Mouse (Mus musculus): ENCODE measurements around the gene Gas7.

Gas7 gene

DNA sequence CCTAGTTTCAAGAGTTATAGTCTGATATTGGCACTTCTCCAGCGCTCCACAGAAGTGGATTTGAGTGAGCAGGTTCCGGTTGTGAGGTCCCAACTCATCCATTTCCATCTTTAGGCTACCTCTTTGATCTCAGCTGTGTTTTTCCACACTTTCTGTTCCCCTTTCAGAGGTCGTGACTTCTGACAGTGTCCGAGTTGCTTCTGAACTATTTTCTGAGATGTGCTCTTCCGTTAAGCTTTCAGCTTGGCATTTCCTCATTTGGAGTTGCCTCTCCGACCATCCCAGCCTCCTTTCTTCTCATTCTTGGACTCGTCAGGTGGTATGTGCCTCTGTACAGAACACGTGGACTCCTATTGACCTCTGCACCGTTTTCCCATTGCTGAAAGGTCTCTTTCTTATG, 123.9 kb downstream of the Gas7 start:
- DNase-seq, result peak; percentile 27

- no peak for DNase-seq
These were observed 126.3 kb downstream of the Gas7 start for GRCm38 (mm10) chr11:67581549-67581948.

DNA sequence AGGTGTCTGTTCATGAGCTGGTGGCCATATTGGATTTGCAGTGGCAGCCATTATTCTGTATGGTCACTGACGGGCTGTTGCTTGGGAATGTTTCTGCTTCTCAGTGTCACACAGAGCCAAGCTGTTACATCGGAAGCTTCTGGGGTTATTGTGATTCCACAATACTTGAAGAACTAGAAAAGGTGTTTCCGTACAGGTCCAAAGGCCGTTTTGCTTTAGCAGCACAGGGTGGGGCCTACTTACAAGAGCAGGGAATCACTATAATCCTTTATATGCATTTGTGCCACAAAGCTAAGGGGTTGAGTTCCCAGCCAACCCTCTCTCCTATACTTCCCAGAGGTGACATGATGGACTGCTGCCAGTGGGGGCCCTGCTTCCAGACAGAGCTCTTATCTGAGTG, 127.3 kb downstream of the Gas7 start:
- DNase-seq, result no peak

- DNase-seq, result no peak
These were observed 129.8 kb downstream of the Gas7 start for GRCm38 (mm10) chr11:67585016-67585415.

GRCm38 (mm10) chr11:67585629-67586028, 130.4 kb downstream of the Gas7 start:
- DNase-seq, result no peak

DNA sequence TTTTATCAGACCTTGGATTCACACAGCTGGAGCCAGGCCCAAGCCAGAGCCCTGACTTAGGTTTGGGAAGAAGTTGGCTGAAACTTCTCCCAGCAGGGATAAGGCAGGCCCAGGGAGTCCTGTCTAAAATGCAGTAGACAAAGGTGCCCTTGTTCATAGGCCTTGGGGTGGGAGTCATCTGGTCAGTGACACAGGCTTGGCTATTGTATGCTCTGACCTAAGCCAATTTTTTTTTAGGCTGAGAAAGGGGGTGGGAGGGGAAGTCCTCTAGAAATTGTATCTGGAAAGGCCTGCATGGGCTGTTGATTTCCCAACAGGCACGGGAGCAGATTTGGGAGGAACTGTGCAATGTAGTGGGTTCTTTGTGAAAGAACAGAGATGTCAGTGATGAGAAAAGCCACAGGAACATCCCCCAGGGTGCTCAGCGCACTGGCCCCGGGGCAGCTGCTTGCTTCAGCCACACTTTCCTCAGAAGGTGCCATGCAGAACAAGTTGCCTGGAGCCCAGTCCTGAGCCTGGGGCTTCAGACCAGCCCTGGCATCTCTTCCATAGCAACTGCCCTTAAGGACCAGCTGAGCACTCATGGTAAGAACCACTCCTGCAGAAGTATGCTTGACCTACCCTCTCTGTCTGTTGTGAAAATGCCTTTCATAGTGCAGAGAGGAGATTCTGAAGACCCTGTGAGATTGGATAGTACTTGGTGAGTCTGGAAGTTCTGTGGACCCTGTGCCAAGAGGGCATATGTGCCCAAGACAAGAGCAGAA, 131.2 kb downstream of the Gas7 start:
- DNase-seq, result no peak

GRCm38 (mm10) chr11:67588196-67588827, 133.1 kb downstream of the Gas7 start:
- DNase-seq, result no peak

- DNase-seq, result peak; percentile 28
These were observed 133.6 kb downstream of the Gas7 start for GRCm38 (mm10) chr11:67588828-67589314.

DNA sequence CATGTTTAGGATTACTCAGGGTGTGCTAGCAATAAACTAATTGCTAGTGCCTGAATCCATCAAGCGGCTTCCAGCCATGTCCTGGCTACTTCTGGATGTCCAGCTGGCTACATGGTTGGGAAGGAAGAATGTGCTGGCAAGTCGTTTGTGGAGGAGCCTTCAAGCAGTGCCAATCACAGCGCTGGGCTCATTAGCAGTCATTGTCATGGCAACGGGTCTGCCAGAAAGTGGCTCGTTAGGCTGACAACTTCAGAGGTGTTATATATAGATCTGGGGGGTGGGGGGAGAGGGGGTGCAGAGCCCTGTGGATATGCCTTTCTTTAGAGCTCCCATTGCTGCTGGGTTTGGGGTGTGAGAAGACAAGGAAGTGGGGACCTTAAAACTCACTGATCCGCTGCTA, 141.0 kb downstream of the Gas7 start:
- no peak for DNase-seq

- no peak for DNase-seq
These were observed 141.6 kb downstream of the Gas7 start for GRCm38 (mm10) chr11:67596856-67597255.

- no peak for DNase-seq
These were observed 142.2 kb downstream of the Gas7 start for GRCm38 (mm10) chr11:67597388-67597787.

- DNase-seq, result no peak
These were observed 143.9 kb downstream of the Gas7 start for GRCm38 (mm10) chr11:67599141-67599540.

GRCm38 (mm10) chr11:67600710-67601430, 145.6 kb downstream of the Gas7 start:
- DNase-seq, result no peak

DNA sequence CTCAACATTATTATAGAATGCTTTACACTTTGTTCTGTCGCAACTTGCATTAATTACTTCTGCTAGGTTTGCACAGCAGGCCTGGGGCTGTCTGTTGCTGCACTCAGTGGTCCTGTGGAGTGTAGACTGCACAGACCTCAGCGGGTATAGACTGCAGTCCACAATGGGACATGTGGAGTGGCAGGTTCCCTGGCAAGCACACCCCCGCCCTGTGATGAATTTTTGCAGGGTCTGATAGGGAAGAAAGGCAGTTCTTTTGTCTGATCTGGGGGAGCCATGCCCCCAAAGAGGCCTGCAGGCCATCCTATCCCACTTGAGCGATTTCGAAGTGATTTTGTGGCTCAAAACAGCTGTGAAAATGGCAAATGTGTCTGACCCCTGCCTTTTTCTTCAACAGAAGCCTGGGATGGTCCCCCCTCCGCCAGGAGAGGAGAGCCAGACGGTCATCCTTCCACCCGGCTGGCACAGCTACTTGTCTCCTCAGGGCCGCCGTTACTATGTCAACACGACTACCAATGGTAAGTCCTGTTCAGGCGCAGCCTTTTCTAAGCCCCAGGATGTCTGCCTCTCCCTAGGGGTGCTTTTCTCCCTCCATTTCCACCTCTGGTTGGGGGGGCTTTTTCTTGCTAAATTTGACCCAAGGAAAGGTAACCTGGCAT, 147.6 kb downstream of the Gas7 start:
- no peak for DNase-seq

- DNase-seq, result no peak
These were observed 149.2 kb downstream of the Gas7 start for GRCm38 (mm10) chr11:67604481-67604880.

GRCm38 (mm10) chr11:67608114-67608683, 153.0 kb downstream of the Gas7 start:
- no peak for DNase-seq

DNA sequence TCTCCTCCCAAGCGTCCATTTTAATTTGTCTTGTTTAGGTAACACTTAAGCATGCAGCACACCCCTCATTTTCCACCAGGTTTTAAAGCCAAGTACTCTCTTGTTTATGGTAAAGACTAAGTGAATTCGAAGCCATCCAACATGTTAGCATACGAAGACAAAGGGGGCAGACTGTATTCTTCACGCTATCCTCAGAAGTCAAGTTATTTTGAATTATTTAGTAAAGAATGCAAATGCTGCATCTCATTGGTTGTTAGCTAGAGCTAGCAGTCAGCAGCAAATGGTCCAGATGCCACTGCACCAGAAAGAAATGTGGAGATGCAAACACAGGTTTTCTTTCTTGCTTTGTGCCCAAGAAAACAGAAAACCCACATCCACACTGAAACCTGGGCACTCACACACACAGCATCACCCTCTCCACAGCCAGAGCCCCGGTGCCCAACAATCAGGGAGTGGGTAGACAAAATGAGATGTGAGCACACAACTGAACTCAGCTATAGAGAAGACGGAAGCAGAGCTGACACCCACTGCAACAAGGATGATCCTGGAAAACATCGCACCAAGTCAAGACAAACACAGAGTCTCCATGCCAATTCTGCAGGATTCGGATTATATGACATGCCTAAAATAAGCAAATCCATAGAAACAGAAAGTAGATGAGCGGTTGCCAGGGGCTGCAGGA, 157.1 kb downstream of the Gas7 start:
- no peak for DNase-seq

DNA sequence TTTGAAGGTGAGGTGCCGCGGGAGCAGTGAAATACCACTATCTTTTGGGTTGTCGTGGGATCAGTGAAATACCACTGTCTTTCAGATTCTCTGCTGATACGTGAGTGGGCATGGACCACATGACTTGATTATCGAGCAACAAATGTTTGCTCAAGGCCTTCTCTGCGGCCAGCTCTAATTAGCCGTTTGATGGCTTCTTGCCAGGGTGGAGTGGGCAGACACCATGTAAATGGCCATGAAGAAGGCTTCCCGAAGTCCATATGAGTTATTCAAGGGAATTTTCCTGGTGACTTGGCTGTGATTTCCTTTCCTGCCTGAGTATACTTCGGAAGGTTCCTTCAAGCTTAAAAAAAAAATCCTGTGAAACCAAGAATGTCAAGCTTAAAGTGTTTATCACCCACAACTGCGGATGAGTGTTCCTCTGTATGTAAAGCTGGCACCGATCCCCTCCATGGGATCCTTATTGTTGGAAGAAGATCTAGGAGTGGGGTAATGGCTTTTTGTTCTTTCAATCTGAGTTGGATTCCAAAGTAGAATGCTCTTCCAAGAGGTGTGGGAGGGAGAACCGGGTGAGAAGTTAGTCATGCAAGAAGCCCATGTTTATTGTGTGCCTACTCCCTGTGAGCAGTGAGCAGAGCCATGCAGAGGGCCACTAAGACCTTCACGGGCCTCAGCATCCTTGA, 161.5 kb downstream of the Gas7 start:
- DNase-seq, result no peak

DNA sequence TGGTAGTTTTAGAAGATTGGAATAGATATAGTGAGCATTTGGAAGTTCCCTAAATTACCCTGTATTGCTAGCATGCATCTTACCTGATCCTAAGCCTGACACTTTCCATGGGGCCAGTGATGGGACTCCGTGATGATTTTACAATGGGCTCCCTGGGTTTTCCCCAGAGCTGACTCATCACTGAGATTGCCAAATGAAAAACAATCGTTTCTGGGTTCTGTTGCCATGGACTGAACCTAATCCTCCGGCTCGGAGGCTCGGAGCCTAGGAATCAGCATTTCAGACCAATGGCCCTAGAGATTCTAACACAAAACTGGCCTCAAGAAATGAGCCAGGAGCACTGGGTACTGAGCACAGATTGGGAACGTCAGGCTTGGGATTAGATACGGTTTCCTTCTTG, 167.1 kb downstream of the Gas7 start:
- no peak for DNase-seq

DNA sequence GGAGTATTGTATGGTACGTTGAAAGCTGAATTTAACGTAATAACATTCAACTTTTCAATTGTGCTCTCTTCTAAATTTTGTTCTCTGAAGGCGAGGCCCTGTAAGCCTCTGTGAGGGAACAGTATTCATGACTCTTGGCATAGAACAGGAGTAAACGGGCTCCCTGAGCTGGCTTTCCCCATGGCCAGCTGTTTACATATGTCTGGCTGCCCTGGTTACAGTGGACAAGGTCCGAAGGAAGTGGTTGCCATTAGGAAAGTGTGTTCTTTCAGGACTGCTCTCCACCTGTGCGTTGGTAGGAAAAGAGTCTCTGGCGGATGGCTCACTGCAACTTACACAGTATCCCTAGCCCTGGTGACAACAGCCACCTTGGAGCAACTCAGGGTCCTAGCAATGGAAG, 171.9 kb downstream of the Gas7 start:
- no peak for DNase-seq

DNA sequence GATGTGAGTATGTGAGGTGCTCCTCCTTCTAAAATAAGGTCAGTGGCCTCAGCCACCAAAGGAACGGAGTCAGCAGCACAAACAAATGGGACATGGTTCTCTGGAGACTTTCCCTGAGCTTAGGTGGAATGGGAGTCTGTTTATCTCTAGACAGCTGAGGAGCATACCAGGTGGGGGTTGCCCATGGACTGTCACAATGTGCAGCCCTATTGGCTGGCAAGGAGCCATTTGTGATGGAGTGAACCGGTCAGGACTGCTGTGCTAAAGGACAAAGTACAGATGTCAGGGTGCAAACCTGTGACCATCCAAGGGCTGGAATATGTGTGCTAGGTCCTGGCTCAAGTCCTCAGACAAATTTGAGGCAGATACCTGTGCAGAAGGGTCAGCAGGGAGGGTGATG, 173.3 kb downstream of the Gas7 start:
- DNase-seq, result peak; percentile 66

GRCm38 (mm10) chr11:67632906-67633305, 177.7 kb downstream of the Gas7 start:
- peak; percentile 14 for DNase-seq
